Mouse (Mus musculus) liver, embryonic 14.5 days (tissue): ENCODE measurements around the gene Pde4b.

Experiments
- CTCF ChIP-seq: IDR thresholded peaks from 2 replicates; pipeline ENCODE4 v1.5.1; 2016; ENCODE audit warnings: antibody characterized with exemption, low read depth, control low read depth
- EP300 ChIP-seq: IDR thresholded peaks from 2 replicates; pipeline ENCODE4 v1.6.1; 2016; ENCODE audit warnings: antibody characterized with exemption, low read depth

GRCm38 (mm10) chr4:102484738-102485137 lies 397.4 kb downstream of the Pde4b start:
- TF ChIP-seq CTCF (no peak), EP300 (no peak)
